Mouse (Mus musculus) adrenal gland, adult (tissue): ENCODE data around the gene Ppp1r16b.

Experiments used
- DNase-seq, 2 experiments: peaks; one replicate each; pipeline ENCODE4 v3.0.0; 2022 to 2023; ENCODE audit warnings: low spot score in 1 of 2; ENCODE audit not compliant: inconsistent age in 2 of 2

The Ppp1r16b gene

GRCm38 (mm10) chr2:158689060-158689459 is 23.9 kb downstream of the Ppp1r16b start:
- DNase-seq, result no peak

DNA sequence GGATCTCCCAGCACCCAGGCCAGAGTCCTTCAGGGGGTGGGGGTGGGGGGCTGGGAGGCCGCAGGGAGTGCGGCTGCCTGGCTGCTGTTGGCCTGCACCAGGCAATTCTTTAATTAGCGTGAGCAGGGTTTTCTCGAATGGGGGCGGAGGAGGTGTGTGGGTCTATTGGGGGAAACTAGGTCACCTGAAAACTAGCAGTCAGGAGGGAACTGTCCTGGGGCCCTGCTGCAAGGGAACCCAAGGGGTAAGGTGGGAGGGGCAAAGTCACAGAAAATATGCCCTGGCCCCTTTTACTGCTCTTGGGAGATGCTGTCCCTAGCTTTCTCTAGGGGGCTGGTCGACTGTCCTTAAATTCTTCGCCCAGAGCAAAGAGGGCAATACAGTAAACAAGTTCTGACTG is 24.4 kb downstream of the Ppp1r16b start:
- DNase-seq, result no peak

GRCm38 (mm10) chr2:158690116-158690515 is 24.9 kb downstream of the Ppp1r16b start:
- DNase-seq, result no peak

DNA sequence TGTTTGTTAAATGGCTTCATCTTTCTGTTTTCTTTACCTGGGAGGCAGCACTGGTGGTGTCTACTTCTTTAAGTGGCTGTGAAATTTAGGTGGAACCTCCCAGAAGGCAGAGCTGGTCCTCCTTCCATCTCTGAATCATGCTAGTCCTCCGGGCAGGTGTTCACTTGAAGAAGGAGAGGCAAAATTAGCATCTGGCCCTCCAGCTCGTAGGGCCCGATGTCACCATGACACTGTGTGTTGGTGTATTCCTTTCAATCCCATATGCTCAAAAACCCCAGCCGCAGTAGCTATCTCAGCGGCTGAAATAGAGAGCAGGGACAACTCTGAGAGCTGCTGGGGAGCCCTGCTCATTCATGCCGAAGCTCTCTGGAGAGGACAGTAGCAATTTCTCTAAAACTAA is 27.0 kb downstream of the Ppp1r16b start:
- DNase-seq, result no peak

DNA sequence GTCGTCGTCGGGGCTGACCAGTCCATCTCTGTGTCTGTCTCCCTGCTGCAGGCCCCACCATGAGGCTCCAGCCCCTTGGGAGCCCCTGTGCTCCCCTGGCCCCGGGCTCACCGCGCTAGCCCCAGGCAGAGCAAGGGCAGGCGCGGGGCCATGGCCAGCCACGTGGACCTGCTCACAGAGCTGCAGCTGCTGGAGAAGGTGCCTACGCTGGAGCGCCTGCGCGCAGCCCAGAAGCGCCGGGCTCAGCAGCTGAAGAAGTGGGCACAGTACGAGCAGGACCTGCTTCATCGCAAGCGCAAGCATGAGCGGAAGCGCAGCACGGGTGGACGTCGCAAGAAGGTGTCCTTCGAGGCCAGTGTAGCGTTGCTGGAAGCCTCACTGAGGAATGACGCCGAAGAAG is 30.6 kb downstream of the Ppp1r16b start:
- no peak for DNase-seq

DNA sequence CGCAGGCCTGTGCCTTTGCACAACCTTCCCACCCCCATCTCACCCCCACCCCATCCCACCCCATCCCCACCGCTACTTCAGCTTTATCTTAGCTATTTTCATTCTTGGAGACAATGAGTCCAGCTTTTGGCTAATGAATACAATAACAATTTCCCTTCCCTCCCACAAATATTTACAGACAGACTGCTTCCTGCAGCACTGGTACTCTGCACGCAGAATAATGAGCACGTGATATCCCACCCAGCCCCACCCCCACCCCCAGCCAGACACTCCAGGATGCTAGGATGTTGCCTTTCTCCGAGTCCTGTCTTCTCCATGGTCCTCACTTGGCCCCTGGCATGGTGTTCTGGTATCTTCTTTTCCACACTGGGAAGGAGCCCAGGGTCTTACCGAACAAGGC is 31.3 kb downstream of the Ppp1r16b start:
- no peak for DNase-seq

DNA sequence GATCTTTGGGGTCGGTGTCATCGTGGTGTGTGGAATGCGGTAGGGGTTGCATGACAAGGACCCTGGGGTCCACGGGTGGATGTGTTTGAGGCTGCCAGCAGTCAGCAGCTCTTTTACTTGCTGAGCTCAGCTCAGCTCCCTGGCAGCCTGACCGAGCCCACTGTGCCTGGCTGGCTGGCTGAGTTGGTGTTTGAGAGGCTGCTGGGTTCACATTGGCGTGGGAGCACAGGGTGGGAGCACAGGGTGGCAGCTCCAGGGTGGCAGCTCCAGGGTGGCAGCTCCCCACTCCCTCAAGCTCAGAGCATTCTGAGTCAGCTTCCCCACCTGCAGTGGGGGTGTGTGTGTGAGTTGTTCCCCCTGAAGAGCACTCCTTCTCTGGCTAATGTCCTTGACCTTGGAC is 34.7 kb downstream of the Ppp1r16b start:
- peak in 1 of 2 experiments; percentile 27 for DNase-seq

- no peak for DNase-seq
These were observed 35.5 kb downstream of the Ppp1r16b start for GRCm38 (mm10) chr2:158700535-158701256.

DNA sequence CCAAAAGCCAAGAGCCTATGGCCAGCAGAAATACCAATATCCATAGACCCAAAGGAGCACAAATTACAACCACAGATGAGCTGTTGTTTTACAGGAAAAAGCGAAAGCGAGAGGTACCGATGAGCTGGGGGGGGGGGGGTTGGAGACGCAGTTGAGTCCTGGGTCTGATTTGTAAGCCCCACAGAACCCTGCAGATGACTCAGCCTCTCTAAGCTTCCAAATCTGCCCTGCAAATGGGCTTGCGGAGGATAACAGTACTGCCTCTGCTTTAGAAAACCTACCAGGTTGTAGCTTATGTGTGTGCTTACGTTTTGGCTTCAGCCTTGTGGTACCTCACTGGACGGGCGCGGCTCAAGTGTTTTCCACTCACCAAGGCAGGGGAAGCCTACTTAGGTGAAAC is 36.3 kb downstream of the Ppp1r16b start:
- DNase-seq, result no peak

DNA sequence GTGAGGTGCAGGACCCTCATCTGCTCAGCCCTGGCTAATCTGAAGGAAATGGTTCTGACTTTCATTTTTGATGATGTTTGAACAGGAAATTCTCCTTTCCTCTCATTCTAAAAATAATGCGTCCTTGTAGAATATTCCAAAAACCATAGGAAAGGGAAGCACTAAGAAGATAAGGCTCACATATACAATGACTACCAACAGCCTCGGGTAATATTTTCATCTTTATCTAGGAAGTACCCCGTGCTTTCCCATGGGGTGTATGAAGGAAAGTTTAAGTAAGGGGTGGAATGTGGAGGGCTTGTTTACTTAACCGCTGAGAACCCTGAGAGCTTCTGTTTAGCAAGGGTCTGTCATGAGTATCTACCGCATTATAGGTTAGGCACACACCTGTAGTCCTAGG is 37.0 kb downstream of the Ppp1r16b start:
- DNase-seq, result no peak

GRCm38 (mm10) chr2:158704720-158705119 is 39.5 kb downstream of the Ppp1r16b start:
- DNase-seq, result no peak

DNA sequence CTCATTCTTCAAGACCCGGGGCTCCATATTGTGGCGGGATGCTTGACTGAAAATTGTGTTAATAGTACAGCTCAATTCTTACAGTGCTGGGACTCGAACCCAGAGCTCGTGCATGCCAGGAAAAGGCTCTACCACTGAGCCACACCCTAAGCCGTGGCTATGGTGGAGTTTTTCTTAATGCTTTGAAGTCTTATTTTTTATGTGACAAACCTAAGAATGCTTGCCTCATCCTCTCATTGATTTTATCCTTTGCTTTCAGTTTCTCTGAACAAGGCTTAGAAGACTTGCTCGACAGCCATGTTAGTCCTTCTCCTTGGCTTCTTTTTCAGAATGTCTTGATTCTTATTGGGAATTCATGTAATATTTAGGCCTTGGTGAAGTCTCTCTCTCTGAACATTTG is 40.3 kb downstream of the Ppp1r16b start:
- DNase-seq, result no peak

- DNase-seq, result no peak
These were observed 41.7 kb downstream of the Ppp1r16b start for GRCm38 (mm10) chr2:158706704-158707408.

- peak in 1 of 2 experiments; percentile 47 for DNase-seq
These were observed 42.9 kb downstream of the Ppp1r16b start for GRCm38 (mm10) chr2:158708121-158708520.

GRCm38 (mm10) chr2:158711929-158712751 is 46.9 kb downstream of the Ppp1r16b start:
- DNase-seq, result peak in 1 of 2 experiments; percentile 52

DNA sequence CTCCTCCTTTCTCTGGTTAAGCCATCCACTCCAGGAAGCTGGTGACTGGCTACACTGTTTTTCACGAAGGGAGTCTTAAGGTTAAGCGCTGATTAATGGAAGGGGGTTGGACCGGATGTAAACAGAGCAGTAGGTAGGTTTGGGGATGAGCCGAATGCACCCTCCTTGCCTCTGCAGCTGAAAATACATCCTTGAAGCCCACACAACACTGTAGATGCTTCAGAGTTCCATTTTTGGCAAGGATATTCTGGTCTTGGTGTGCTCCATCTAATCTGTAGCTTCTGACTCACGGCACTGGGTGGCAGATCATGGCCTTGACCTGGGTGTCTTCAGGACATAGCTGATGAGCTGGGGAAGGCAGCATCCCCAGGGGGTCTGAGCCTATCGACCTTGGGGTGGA is 49.6 kb downstream of the Ppp1r16b start:
- DNase-seq, result peak in 1 of 2 experiments; percentile 38

DNA sequence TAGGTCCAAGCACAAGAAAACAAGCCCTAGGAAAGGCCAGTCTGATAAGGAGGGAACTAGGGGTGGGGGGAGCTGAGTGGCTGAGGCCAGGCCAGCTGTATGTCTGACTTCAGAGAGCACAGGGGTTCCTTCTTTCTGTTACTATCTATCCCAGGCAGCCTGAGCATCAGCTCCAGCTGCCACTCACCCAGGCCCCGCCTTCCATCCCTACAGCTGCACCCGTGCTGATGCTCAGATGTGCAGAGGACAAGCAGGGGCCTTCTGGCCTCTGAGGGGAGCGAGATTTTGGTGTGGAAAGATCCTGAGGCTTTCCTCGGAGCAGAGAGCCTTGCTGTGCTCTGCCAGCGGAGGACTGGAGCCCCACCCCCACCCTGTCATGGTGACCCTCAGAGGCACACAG is 50.9 kb downstream of the Ppp1r16b start:
- DNase-seq, result no peak

GRCm38 (mm10) chr2:158717551-158718418 is 52.6 kb downstream of the Ppp1r16b start:
- DNase-seq, result no peak

GRCm38 (mm10) chr2:158718816-158719549 is 53.8 kb downstream of the Ppp1r16b start:
- DNase-seq, result no peak

GRCm38 (mm10) chr2:158720715-158721370 is 55.6 kb downstream of the Ppp1r16b start:
- no peak for DNase-seq
